Mouse (Mus musculus) testis, postnatal 14 days (tissue): Measurements from ENCODE around the gene Trhr2.

Source experiments
- DNase-seq: peaks from one replicate; pipeline ENCODE4 v3.0.0; 2021; ENCODE audit warnings: low spot score

Trhr2 gene

DNA sequence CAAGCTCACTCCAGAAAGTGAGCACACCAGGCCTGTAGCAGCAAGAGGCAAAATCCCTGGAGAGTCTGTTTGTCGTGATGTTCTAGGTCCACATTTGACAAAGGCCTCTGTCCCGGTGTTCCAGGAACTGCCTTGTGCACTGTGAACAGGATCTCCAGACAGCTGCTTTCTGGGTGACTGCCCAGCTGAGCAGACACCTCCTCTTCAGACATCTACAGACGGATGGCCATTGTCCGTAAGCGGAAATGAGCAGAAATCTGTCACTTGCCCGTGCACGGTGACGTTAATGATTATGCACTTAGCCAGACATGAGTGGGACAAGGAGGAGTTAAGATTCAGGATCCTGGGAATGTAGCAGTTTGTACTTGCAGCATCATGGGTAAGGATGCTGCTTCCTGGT lies 6.4 kb downstream of the Trhr2 start:
- no peak for DNase-seq

DNA sequence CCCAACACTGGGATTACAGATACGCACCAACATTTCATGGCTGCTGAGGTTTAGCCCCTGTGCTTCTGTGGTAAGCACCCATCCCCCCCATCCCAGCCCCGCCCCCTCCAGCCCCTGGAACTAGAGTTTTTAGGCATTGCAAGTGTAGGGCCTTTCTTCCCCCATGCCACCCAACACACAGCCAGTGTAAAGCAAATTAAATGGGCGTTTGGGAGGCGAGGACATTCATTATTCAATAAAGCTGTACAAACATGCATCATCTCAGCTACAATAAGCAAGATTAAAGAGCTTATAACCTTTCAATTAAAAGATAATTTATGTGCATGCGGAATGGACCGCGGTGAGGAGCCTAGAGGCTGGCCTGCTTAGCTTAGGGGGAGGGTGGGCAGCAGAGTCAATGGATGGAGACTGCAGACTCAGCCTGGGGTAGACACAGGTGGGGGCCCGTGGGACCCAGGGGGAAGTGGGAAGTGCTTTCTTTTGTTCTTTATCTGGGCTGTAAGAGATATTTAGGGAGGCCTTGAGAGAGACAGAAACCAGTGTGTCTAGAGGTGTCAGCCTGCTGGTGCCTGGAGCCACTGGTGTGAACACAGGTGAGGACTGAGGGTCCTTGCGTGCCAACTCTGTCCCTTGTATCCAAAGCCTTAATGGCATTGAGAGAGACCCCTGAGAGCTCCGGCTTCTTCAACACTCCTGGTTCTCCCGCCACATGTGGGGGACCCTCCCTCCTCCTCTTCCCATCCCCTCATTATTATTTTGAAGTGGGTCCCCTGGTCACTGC lies 10.0 kb downstream of the Trhr2 start:
- no peak for DNase-seq

DNA sequence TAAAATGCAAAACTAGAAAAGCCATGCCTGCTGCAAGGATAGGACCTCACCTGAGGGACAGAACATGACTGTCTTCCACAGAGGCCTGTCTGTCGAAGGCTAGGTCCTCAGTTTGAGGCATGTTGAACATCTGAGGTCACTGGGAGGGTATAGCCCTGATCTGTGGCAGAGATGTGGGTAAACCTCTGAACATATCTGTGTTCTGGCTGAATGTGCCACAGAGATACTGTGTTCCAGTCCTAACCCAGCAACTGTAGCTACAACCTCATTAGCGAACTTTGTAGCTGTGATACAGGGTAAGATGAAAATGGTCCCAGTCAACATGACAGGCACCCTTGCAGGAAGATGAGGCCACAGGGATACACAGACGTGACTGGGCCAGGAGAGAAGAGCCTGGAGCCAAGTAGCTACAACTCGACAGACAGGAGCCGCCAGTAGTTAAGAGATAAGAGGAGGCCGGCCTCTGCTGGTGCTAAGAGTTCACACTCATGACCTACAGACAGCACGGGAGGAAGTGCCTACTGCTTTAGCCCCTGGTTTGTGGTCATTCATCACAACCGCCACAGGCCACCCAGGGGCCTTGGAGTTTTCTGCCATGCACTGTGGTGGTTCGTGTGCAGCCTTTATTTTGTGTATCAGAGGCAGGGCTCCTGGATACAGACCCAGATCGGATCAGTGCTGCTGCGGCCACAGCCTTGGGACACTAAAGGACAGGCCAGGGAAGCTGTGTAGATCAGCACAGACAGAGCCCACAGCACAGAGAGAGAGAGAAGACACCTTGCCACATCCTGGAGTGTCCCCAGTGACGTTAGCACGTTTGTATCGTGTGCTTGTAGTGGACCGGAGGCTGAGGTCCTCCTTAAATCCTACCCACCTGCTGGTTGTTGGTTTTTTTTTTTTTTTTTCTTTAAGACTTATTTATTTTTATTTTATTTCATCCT lies 10.9 kb downstream of the Trhr2 start:
- no peak for DNase-seq

DNA sequence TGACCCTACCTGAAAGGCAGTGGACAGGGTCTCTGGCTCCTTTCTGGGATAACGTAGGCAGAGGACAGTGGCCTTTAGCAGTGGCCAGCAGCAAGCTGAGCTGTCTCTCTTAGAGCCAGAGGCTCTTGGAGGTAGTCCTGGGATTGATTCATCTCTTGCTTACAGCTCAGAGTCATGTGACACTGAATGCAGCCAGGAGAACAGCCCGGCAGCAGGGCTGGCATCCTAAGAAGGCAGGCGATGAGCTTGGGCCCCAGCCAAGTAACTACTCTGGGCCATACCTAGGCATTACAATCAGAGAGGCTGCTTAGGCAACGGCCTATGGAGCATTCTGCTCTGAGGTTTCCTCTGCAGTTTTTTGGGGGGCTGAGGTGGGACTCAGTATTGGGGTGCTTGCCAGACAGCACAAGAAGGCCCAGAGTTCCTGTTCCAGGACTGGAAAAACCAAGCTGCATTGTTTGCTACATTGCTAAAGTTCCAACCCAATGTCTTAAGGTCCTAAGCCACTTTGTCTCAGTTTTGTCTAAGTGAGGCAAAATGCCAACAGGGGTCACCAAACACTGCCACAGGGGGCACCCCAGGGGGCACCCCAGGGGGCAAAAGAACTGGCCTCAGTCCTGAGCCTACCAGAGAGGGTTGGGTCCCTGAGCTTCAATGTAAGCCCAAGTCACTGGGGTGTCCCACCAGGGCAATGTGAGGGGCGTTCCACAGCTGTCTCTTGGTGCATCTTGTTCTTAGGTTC lies 12.6 kb downstream of the Trhr2 start:
- no peak for DNase-seq

DNA sequence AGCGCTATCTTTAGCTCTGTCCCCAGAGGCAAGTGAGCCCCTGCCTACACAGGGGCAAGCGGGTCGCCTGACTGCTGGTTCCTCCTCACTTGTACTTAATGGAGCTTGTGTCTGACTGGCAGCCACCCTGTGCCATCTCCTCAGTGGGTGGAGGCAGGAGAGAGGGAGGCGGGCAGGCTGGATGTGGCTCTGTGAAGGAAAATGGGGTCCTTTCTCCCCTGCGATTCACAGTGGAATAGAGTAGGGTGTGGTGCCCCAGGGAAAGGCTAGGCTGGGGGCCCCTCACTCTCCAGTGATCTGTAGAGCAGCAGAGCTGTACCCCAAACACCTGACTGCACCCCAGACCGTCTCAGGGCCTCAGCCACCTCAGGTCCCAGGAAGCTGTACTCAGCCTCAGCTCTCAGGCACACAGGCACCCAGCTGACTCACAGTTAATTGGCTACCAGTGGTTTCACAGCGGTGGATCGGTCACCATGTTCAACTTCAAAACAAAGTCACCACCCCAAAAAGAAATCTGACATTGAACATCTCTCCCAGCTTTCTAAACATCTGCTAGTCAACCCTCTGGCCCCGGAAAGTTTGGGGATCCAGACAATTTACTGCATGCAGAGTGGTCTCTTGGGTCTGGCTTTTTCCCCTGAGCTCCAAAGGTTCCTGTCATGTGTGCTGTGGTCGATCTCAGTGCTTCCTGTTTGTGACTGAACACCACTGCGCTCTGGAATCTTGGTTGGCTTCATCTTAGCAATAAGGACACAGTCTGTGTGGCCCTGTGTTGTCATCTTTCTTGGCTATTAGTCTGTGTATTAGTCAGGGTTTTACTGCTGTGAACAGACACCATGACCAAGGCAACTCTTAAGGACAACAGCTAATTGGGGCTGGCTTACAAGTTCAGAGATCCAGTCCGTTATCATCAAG lies 15.1 kb downstream of the Trhr2 start:
- DNase-seq = no peak

DNA sequence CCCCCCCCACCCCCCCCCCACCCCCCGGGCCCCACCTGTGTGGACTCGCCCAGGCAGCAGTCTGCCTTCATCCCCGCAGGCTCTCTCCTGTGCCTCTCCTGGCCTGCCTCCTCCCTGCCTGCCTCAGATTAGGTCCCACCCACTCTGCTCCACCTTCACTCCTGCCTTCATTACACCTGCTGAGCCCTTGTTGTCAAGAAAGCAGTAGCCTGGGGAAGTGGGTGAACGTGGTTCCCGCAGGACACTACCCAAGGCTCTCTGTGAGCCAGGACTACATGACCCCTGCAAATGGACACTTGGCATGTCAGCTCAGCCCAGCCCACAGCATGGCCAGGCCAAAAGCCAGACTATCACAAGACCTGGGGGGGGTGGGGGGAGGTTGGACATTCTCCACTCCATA lies 16.3 kb downstream of the Trhr2 start:
- no peak for DNase-seq

DNA sequence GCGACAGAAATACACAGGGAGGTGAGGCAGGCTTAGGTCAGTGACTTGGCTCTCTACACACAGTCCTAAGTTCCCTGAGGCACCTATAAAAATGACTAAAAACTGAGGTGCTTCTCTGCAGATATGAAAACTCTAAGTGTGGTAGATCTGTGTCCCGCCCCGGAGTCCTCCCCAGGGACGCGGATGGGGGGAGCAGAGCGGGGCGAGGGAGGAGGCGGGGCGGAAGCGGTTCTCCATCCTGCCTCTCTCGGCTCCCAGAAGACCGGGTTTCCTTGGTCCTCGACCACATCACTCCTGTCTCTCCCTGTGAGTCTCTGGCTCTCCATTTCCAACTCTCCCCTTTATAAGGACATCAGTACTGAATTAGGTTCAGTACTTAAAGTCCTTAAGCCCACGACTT lies 16.8 kb downstream of the Trhr2 start:
- DNase-seq = no peak

DNA sequence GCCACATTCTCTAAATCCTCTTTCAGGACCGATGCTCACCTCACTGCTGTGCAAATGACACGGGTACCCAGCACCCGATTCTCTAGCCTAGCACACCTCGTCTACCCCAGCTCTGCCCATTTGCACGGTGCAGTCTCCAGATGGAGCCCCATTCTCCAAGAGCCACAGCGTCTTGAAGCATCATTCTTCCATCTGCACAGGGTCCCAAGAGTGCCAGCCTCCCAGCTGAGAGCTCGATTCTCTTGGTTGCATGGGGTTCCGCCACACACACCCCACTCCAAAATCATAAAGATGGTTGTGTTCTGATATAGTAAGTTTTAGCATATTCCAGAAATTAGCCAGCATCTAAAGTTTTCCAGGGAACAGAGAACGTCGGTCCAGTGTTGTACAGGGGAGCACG lies 17.2 kb downstream of the Trhr2 start:
- no peak for DNase-seq

DNA sequence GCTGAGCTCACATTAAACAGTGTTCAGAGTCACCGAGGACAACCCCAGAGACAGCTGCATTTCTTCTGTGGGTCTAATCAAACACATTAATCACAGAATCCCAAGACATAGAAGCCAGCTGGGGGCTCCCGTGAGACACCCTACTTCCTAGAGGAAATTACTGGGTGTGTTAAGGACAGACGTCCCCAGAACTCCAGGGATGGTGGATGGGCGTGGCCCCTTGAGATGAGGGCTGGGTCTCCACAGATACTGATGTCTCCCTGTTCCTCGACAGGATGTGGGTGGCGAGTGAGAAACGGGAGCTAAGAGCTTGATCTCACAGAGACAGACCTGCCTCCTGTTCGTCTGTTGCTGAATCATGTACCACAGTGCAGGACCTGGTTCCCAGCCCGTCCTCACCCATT lies 17.7 kb downstream of the Trhr2 start:
- no peak for DNase-seq

DNA sequence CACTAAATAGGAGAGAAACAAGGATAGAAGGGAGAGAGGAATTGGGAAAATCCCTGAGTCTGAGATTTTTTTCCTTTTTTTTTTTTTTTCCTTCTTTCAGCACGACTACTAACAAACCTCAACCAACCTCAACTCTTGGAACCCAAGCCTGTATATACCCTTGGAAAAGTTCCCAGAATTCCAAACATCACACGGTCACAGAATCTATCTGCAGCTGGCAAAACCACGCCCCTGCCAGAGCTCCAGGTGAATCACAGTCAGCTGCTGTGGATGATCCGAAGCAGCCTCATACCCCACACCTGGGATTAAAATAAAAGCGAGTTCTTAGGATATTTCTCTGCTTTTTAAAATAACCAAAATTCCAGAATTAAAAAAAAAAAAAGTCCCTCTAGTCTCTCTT lies 18.2 kb downstream of the Trhr2 start:
- DNase-seq = no peak

DNA sequence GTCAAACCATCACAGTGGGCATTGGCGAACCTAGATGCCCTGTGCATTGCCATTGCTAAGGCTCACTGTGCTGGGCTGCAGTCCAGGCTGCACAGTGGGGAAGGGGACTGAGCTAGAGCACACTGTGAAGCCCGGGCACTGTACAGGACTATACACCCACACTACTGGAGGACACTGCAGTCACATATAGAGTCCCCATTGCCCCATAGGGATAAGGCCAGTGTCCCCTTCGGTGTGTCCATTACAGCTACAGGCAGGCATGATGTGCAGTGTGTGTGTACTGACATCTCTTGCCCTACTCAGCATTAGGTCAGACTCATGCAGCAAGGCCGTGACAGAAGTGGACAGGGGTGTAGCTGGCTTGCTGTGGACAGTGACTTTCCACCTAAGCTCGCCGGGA lies 18.8 kb downstream of the Trhr2 start:
- no peak for DNase-seq

DNA sequence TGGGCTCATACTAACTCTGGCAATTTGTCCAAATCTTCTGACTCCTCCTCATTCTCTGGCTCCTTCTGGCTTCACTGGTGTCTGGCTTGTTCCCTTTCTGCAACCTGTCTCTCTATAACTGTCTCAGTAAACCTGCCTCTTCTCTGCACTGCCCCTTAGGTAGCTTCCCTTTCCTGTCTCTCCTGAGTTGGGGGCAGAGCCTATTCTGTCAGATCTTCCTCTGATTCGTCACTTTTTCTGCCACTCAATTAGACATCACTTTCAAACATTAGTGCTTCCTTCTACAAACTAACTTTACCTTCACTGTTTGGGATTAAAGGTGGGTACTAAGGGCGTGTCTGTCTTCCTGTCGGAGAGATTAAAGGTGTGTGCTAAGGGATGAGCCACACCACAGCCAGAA lies 19.8 kb downstream of the Trhr2 start:
- DNase-seq = no peak

DNA sequence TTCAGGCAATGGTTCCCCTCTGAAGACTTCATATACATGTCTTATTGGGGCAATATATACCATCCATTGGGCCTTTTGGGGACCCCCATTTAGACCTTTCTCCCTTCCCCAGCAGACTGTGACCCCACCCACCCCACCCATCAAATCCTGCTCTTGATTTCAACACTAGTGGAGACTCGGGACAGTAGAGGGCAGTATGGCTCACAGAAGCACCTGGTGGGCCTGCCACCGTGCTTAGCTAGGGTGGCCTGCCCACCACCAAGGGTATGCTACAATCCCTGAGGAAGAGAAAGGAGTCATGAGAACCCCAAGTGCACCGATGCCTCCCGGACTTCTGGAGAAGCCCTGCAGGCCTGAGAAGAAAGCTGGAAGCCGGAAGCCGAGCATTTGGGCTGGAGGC lies 21.7 kb downstream of the Trhr2 start:
- no peak for DNase-seq

DNA sequence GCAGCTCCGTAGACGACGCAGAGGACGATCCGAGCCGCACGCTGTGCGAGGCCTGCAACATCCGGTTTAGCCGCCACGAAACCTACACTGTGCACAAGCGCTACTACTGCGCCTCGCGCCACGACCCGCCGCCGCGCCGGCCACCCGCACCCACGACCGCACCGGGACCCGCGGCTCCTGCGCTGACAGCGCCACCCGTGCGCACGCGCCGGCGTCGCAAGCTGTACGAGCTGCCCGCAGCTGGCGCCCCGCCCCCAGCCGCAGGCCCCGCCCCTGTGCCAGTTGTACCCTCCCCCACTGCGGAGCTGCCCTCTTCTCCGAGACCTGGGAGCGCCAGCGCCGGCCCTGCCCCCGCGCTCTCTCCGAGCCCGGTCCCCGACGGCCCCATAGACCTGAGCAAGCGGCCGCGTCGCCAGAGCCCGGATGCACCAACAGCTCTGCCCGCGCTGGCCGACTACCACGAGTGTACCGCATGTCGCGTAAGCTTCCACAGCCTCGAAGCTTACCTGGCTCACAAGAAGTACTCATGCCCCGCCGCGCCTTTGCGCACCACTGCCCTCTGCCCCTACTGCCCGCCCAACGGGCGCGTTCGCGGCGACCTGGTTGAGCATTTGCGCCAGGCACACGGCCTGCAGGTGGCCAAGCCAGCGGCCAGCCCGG lies 24.2 kb downstream of the Trhr2 start:
- DNase-seq = peak; percentile 47

DNA sequence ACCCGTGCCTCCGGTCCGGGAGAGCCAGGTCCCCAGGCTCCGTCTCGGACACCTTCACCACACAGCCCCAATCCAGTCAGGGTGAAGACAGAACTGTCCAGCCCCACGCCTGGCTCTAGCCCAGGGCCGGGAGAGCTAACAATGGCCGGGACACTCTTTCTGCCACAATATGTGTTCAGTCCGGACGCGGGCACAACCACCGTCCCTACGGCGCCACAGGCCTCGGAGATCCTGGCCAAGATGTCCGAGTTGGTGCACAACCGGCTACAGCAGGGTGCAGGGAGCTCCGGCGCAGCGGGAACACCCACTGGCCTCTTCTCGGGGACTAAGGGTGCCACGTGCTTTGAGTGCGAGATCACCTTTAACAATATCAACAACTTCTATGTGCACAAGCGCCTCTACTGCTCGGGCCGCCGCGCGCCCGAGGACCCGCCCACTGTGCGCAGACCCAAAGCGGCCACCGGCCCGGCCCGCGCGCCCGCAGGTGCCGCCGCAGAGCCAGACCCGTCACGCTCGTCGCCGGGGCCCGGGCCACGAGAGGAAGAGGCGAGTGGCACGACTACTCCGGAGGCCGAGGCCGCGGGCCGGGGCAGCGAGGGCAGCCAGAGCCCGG lies 24.8 kb downstream of the Trhr2 start:
- no peak for DNase-seq

DNA sequence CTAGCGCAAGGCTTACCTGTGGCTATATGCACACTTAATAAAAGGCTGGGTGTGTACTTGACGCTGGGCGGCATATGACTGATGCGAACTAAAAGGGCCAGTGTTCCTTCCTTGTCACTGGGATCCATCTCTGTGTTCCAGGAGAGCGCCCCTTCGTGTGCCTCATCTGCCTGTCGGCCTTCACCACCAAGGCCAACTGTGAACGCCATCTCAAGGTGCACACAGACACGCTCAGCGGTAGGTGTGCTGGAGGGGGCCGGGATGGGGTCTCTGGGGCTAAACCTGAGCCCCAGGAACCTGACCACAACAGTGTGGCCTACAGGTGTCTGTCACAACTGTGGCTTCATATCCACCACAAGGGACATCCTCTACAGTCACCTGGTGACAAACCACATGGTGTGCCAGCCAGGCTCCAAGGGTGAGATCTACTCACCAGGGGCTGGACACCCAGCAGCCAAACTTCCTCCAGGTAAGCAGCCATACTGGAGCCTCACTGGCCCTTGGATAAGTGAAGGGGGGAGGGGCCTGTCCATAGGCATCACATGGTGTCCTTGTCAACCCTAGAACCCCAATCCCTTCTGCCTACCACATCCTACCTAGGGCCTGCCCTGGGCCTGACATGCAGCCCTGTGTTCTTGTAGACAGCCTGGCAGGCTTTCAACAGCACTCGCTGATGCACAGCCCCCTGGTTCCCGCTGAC lies 25.6 kb downstream of the Trhr2 start:
- no peak for DNase-seq

DNA sequence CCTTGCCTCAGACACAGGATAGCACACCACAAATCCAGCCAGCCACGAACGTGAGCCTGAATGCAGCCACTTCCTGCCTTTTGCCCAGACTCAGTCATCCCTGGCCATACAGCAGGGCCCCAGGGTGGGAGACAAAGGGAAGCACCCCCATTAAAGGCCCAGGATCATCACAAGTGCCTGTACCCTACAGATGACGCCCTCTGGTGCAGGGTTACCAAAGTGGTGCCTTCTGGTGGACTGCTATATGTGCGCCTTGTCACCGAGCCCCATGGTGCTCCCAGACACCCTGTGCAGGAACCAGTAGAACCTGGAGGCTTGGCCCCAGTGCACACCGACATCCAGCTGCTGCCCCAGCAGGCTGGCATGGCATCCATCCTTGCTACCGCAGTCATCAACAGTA lies 27.0 kb downstream of the Trhr2 start:
- DNase-seq = no peak

DNA sequence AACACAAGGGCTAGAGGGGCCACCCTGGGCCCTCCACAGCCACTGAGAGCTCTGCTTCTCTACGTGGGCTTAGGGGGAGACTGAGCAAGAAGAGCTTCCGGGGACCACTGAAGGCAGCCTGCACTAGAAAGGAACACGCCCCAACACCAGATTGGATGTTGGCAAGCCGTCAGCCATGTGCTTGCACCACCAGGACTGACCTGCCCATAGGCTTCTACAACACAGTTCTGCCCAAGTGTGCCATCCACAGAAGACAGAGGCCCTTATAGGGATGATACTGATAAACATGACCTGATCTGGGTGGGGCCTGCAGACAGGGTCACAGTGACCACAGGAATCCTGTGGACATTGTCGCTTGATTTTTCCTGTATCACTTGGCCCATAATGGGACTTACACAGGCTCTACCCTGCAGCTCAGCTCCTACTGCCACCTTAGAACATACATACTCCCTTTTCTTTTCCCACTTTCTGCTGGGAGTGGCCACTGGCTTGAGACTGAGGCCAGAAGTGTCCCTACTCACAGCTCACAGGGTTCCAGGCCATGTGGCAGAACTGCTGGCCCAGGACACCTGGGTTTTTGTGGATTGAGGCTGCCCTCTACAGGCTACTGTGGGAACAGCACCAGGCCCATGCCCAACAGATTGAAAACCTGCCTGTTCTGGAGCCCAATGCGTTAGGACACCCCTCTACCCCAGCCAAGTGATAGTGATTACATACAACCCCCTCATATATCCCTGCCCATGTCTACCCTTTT lies 27.6 kb downstream of the Trhr2 start:
- DNase-seq = peak; percentile 61

DNA sequence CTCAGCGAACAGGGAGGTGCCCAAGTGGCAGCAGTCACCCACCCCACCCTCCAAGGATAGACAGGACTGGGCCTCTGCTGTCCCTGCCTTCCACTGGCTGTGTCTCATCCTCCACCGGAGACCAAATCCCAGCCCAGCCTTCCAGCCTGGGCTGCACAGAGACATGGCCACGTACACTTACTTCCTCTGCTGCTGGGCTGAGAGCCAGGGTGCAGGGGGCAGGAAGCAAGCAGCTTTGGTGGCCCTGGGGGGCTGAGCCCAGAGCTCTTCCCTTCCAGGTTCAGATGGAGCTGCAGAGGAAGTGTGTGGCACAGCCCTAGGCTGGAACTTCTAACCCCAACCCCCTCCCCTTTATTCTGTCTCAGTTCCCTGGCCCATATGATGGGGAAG lies 29.4 kb downstream of the Trhr2 start:
- no peak for DNase-seq
